ENCODE assay signal across 13 mouse cellular contexts in the genomic region with DNA sequence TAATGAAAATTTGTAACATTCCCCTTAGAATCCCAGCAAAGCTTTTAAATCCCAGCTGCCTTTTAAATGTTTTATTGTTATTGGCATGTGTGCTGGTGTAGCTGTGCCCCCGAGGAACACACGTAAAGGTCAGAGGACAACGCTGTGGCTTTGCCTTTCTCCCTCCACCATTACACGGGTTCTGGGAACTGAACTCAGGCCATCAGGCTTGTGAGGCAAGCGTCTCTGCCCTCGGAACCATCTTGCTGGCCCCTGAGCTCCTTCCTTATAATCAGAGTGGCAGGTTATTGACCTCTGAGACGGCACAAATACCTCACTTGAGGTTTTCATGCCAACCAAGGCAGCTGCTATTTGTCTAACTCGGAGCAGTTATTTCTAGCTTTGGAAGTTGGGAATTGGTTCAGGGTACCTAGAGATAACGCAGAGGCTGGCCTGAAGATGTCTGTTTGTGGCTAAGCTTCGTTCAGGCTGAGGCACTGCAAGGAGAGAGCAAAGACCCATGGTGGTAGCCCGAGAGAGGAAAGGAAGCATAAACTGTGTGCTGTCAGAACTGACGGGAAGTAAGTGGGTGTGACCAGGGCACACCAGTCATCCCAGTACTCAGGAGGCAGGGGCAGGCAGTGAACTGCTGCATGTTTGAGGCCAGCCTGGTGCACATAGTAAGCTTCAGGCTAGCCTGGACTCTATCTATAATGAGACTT. TPM values are rescaled to one million over a fixed set of nuclear protein-coding genes. Genes with fewer than 3 reads are reported as not detected.
DNase-seq lines count a peak whose midpoint lies in the region; ATAC-seq and TF ChIP-seq lines count a peak whose summit lies in the region.
"Had no signal": no experiment of that assay in that cellular context is flagged by ENCODE, and none has a peak within 500 bp of the region (broad histone marks: within the 10 kb centered on the region; RNA-seq: fewer than 3 reads in every experiment).

No protein-coding gene starts in this region.

- no peaks in the 10 kb centered on the region for H3K9me3 ChIP-seq in lung, postnatal 0 days (ENCODE audit: low read length)
- 0 out of 2 replicates have a peak, but pooled peaks cover 6% of the 10 kb centered on the region for H3K9me3 ChIP-seq in limb, embryonic 10.5 days (replicated peaks)
- no peaks in the 10 kb centered on the region for H3K9me3 ChIP-seq in stomach, embryonic 16.5 days (replicated peaks; ENCODE audit: control insufficient read depth, low read length)

- H3K4me1 ChIP-seq in lung, postnatal 0 days (ENCODE audit: insufficient read depth, low read depth, low read length) = no peaks in the 10 kb centered on the region; the same call in 1 of the 2 replicates
- peaks cover 55% of the 10 kb centered on the region for H3K4me1 ChIP-seq in limb, embryonic 10.5 days
- peaks cover 5% of the 10 kb centered on the region; the same call in 1 of the 2 replicates for H3K4me1 ChIP-seq in stomach, embryonic 16.5 days (ENCODE audit: control insufficient read depth, insufficient read depth, low read length)

- no peak overlapping the region for H3K9ac ChIP-seq in lung, postnatal 0 days (replicated peaks; ENCODE audit: low read depth)
- peak overlapping the region; percentile 16; the same call in 1 of the 2 replicates for H3K9ac ChIP-seq in stomach, embryonic 16.5 days (ENCODE audit: low read length)

- H3K4me3 ChIP-seq in lung, postnatal 0 days (ENCODE audit: low read depth, low read length) = no peak overlapping the region
- no peak overlapping the region for H3K4me3 ChIP-seq in limb, embryonic 10.5 days
- H3K4me3 ChIP-seq in stomach, embryonic 16.5 days (replicated peaks; ENCODE audit: low read length) = no peak overlapping the region
- H3K4me3 ChIP-seq: erythroblast, embryonic 14.5 days had no signal

- 43% methylated on average over 12 of the region's 12 CpGs for WGBS in lung, postnatal 0 days
- WGBS in limb, embryonic 10.5 days = 33% methylated on average over 12 of the region's 12 CpGs
- 45% methylated on average over 12 of the region's 12 CpGs for WGBS in stomach, embryonic 16.5 days

- H3K4me2 ChIP-seq in lung, postnatal 0 days (replicated peaks; ENCODE audit: low read depth, low read length) = no peak overlapping the region
- no peak overlapping the region for H3K4me2 ChIP-seq in stomach, embryonic 16.5 days (ENCODE audit: low read depth, low read length)

- DNase-seq in embryo, embryonic 10 days (ENCODE audit: low spot score) = peak; percentile 21
- DNase-seq in embryo, embryonic 9.5 days (ENCODE audit: extremely low spot score) = no peak
- no peak for DNase-seq in lung, postnatal 0 days (ENCODE audit: low spot score)
- DNase-seq in lung, postnatal 14 days = no peak
- DNase-seq in limb, embryonic 10.5 days (ENCODE audit: low spot score) = peak; percentile 54
- no peak for DNase-seq in heart, postnatal 36 days
- no peak for DNase-seq in heart, postnatal 14 days
- DNase-seq: cerebellum, adult 11 months had no signal

- intact Hi-C loops in heart, postnatal 36 days (cut with DNase I) = no loop called here
- intact Hi-C loops in heart, postnatal 14 days (cut with DNase I) = no loop called here

- no peaks in the 10 kb centered on the region for H3K27me3 ChIP-seq in lung, postnatal 0 days (replicated peaks; ENCODE audit: insufficient read depth, low read length)
- H3K27me3 ChIP-seq in limb, embryonic 10.5 days (ENCODE audit: low read depth, poor library complexity, severe bottlenecking) = no peaks in the 10 kb centered on the region
- no peaks in the 10 kb centered on the region for H3K27me3 ChIP-seq in stomach, embryonic 16.5 days (ENCODE audit: control insufficient read depth, insufficient read depth, low read length)

- peaks cover 7% of the 10 kb centered on the region; the same call in 1 of the 2 replicates for H3K36me3 ChIP-seq in lung, postnatal 0 days (ENCODE audit: insufficient read depth, low read length)
- H3K36me3 ChIP-seq in limb, embryonic 10.5 days = peaks cover 17% of the 10 kb centered on the region
- no peaks in the 10 kb centered on the region for H3K36me3 ChIP-seq in stomach, embryonic 16.5 days (ENCODE audit: control insufficient read depth, insufficient read depth, low read length)

- no peak overlapping the region for H3K27ac ChIP-seq in lung, postnatal 0 days (ENCODE audit: low read length)
- peak overlapping the region; percentile 73 for H3K27ac ChIP-seq in limb, embryonic 10.5 days
- H3K27ac ChIP-seq in stomach, embryonic 16.5 days (ENCODE audit: low read length) = no peak overlapping the region; the same call in 1 of the 2 replicates

- no peak for TF ChIP-seq CTCF in lung, postnatal 0 days (IDR thresholded peaks at IDR 0.05)

- TF ChIP-seq EP300 in lung, postnatal 0 days (IDR thresholded peaks at IDR 0.05) = no peak

- ATAC-seq in lung, postnatal 0 days = peak; percentile 45
- no peak for ATAC-seq in stomach, embryonic 16.5 days (ENCODE audit: insufficient read depth, low FRiP score)

RNA-seq across cellular contexts. Expression of a gene that starts 48.4 kb away (rescaled TPM):
- 0.10 and 0.21 TPM in 2 replicates for polyA plus RNA-seq in lung, postnatal 0 days (2015; fragmentation: Nextera tagmentation; extraction: Ambion mirVana)
- polyA plus RNA-seq in limb, embryonic 10.5 days (2016; fragmentation: Nextera tagmentation; extraction: Ambion mirVana) = 0.10 TPM in 1 of 2 replicates, not detected in the other
- polyA plus RNA-seq in stomach, embryonic 16.5 days (2015; fragmentation: Nextera tagmentation; extraction: Ambion mirVana) = 0.49 and 0.97 TPM in 2 replicates
- total RNA-seq in heart, postnatal 36 days (2021) = not detected
- under 1 TPM in 1 of 2 experiments, not detected in 1; 0.07 TPM for total RNA-seq in heart, postnatal 14 days (2021)
- total RNA-seq: left cerebral cortex, postnatal 25 days had no signal
- polyA plus RNA-seq: heart, postnatal 0 days; small intestine, adult 2 months had no signal

RNA-seq across cellular contexts. Expression of a gene that starts 52.4 kb away (rescaled TPM):
- polyA plus RNA-seq in lung, postnatal 0 days (2015; fragmentation: Nextera tagmentation; extraction: Ambion mirVana) = 58.1 and 60.6 TPM in 2 replicates
- polyA plus RNA-seq in limb, embryonic 10.5 days (2016; fragmentation: Nextera tagmentation; extraction: Ambion mirVana) = 20.8 and 24.6 TPM in 2 replicates
- 44.6 and 51.0 TPM in 2 replicates for polyA plus RNA-seq in stomach, embryonic 16.5 days (2015; fragmentation: Nextera tagmentation; extraction: Ambion mirVana)
- total RNA-seq in heart, postnatal 36 days (2021) = 10 to 100 TPM; 23.5 to 29.3 TPM
- total RNA-seq in heart, postnatal 14 days (2021) = 10 to 100 TPM; 25.9 to 31.3 TPM

Comparison
In these comparisons a context has a peak if more than half of its experiments do, and no peak if none do; other contexts are left out.
1. DNase-seq: peak in embryo, embryonic 10 days (single experiment) and limb, embryonic 10.5 days (single experiment); none in embryo, embryonic 9.5 days (single experiment), lung, postnatal 0 days (single experiment), lung, postnatal 14 days (single experiment), heart, postnatal 36 days (0 of 2) and heart, postnatal 14 days (0 of 2).